Mouse (Mus musculus) liver, embryonic 12.5 days (tissue): Measurements from ENCODE around the gene 6030452D12Rik. TPM values are rescaled to one million over a fixed set of nuclear protein-coding genes. Genes with fewer than 3 reads are reported as not detected.

ENCODE experiments used
- ATAC-seq: fragments of 200-750 bp; cut with Nextera tagmentation; 2 replicates; pipeline ENCODE4 v1.8.0; 2017; ENCODE audit warnings: moderate number of reproducible peaks, mild to moderate bottlenecking, moderate library complexity
- H3K27ac ChIP-seq: fragments of 300-500 bp; sonication (generic); 2 replicates; pipeline ENCODE4 v1.5.1; 2016; ENCODE audit warnings: mild to moderate bottlenecking
- H3K27me3 ChIP-seq: fragments of 300-500 bp; sonication (generic); replicated peaks from 2 replicates; pipeline ENCODE4 v1.6.1; 2016; ENCODE audit warnings: mild to moderate bottlenecking, moderate library complexity
- H3K36me3 ChIP-seq: fragments of 300-500 bp; sonication (generic); 2 replicates; pipeline ENCODE4 v1.6.1; 2016; ENCODE audit warnings: mild to moderate bottlenecking, moderate library complexity
- H3K4me1 ChIP-seq: fragments of 300-500 bp; sonication (generic); 2 replicates; pipeline ENCODE4 v1.6.1; 2016
- H3K4me2 ChIP-seq: fragments of 300-500 bp; sonication (generic); 2 replicates; pipeline ENCODE4 v1.6.1; 2016; ENCODE audit warnings: mild to moderate bottlenecking, moderate library complexity
- H3K4me3 ChIP-seq: fragments of 300-500 bp; sonication (generic); 2 replicates; pipeline ENCODE4 v1.5.1; 2016; ENCODE audit warnings: mild to moderate bottlenecking, moderate library complexity
- H3K9ac ChIP-seq: fragments of 300-500 bp; sonication (generic); 2 replicates; pipeline ENCODE4 v1.6.1; 2016; ENCODE audit warnings: mild to moderate bottlenecking, moderate library complexity
- H3K9me3 ChIP-seq: fragments of 300-500 bp; sonication (generic); replicated peaks from 2 replicates; pipeline ENCODE4 v1.6.1; 2016; ENCODE audit warnings: mild to moderate bottlenecking, moderate library complexity
- WGBS: fragments of 180-500 bp; shearing (Covaris S2); methylation state at CpG from one replicate; pipeline ENCODE4 v1.1.7; 2016; ENCODE audit not compliant: insufficient replicate concordance; 5-methylcytosine and 5-hydroxymethylcytosine counted together
- polyA plus RNA-seq: library from polyadenylated mRNA; unstranded; fragments of >200 nt; fragmentation: Nextera tagmentation; extraction: Ambion mirVana; gene quantifications from 2 replicates; pipeline ENCODE4 v1.2.1, GENCODE M21; 2016

6030452D12Rik gene
- polyA plus RNA-seq, 1 experiment from 2014 or later, result not detected

DNA sequence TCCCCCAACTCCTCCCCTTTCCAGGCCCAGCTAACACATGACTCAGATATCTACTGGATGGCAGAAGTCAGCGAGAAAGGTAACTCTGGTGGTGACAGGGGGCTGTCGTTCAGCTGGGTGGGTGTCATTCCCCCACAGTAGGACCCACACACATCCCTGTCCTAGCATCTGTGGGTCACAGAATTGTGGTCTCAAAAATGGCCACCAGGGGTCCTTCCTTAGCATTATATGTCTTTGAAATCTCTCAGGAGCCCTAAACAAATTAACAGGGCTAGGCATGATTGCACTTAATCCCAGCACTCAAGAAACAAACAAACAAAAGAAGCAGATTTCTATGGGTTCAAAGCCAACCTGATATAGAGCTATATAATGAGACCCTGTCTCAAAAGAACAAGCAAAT, 44.8 kb downstream of the 6030452D12Rik start:
- H3K4me1 ChIP-seq, result no peaks in the 10 kb centered on the region
- 51% methylated on average over 2 of the region's 2 CpGs for WGBS
- ATAC-seq, result no peak
- H3K9ac ChIP-seq, result no peak overlapping the region
- no peak overlapping the region for H3K27ac ChIP-seq
- H3K27me3 ChIP-seq, result no peaks in the 10 kb centered on the region
- H3K9me3 ChIP-seq, result no peaks in the 10 kb centered on the region
- no peak overlapping the region for H3K4me2 ChIP-seq
- H3K4me3 ChIP-seq, result no peak overlapping the region
- H3K36me3 ChIP-seq, result peaks cover 5% of the 10 kb centered on the region; the same call in 1 of the 2 replicates

DNA sequence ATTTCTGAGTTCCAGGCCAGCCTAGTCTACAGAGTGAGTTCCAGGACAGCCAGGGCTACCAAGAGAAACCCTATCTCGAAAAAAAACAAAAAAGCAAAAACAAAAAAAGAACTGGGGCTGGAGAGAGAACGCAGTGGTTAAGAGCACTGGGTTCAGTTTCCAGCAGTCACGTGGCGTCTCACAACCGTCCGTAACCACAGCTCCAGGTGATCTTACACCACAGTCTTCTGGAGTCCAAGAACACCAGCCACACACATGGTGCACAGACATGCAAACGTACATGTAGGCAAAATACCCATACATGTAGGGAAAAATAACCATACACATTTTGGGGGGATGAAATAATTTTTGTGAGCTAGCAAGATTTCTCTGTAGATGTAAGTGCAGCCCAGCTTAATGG, 46.4 kb downstream of the 6030452D12Rik start:
- Histone ChIP-seq H3K4me3 (no peak overlapping the region), H3K36me3 (no peaks in the 10 kb centered on the region), H3K4me2 (no peak overlapping the region), H3K27ac (no peak overlapping the region), H3K9ac (no peak overlapping the region), H3K9me3 (no peaks in the 10 kb centered on the region), H3K27me3 (no peaks in the 10 kb centered on the region), H3K4me1 (no peaks in the 10 kb centered on the region)
- WGBS, result 63% methylated on average over 7 of the region's 7 CpGs
- ATAC-seq, result no peak

DNA sequence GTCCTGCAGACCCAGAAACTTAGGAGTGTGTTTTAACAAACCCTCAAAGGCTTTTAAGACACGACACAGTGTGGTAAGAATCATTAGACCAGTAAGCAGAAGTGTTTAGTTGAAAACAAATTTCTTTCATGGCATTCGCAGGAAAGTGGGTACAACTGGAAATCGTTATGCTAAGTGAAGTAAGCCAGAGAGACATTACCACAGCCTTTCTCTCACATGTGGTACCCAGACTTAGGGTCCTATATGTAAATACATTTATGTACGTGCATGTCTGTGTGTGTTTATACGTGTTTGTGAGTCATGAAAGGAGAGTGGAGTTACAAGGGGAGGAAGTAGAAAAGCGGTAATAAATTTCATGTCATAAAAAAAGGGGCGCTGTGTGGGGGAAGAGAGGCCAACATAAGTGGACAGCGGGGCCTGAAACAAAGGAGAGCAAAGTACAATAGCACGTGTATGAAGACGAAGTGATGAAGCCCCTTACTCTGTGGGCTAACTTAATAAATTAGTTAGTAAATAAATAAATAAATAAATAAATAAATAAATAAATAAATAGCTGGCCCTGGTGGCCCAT, 48.1 kb downstream of the 6030452D12Rik start:
- WGBS, result 72% methylated on average over 10 of the region's 10 CpGs
- Histone ChIP-seq H3K4me1 (no peaks in the 10 kb centered on the region), H3K27me3 (no peaks in the 10 kb centered on the region), H3K9ac (no peak overlapping the region), H3K36me3 (0 out of 2 replicates have a peak, but pooled peaks cover 7% of the 10 kb centered on the region), H3K9me3 (no peaks in the 10 kb centered on the region), H3K4me2 (no peak overlapping the region), H3K27ac (no peak overlapping the region), H3K4me3 (no peak overlapping the region)
- ATAC-seq, result no peak

DNA sequence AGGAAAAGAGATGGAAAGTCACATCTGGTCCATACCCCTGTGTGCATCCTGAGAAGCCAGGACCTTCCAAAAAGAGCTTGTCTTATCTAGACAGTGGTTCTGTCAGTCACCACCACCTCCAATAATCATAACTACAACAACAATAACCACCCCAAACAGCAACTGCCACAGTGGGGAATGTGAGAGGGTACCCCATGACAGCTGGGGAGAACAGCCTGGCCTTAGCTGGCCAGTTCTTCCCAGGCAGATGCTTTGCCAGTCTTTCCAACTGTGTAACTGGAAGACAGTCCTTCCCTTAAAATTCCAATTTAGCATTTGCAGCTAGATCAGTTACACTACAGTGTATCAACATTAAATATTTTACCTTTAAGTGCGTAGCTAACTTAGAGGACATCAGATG, 50.6 kb downstream of the 6030452D12Rik start:
- no peaks in the 10 kb centered on the region for H3K9me3 ChIP-seq
- no peaks in the 10 kb centered on the region for H3K27me3 ChIP-seq
- no peak overlapping the region for H3K4me2 ChIP-seq
- no peak overlapping the region for H3K4me3 ChIP-seq
- no peak overlapping the region for H3K9ac ChIP-seq
- 0 out of 2 replicates have a peak, but pooled peaks cover 14% of the 10 kb centered on the region for H3K36me3 ChIP-seq
- H3K27ac ChIP-seq, result no peak overlapping the region
- 69% methylated on average over 1 of the region's 1 CpGs for WGBS
- ATAC-seq, result no peak
- H3K4me1 ChIP-seq, result no peaks in the 10 kb centered on the region

DNA sequence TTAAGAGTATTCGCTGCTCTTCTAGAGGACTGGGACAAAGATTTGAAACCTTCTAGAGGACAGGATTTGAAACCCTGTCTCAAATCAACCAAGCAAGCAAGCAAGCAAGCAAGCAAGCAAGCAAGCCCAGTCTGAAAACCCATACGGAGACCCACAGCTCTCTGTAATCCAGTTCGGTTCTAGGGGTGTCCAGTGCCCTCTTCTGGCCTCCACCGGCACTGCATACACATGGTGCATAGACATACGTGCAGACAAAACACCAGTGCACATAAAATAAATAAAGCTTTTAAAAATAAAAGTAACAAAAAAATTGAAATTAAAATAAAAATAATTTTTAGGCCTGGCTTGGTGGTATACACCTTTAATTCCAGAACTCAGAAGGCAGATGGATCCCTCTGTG, 53.7 kb downstream of the 6030452D12Rik start:
- H3K27ac ChIP-seq, result no peak overlapping the region
- ATAC-seq, result no peak
- H3K4me1 ChIP-seq, result 0 out of 2 replicates have a peak, but pooled peaks cover 2% of the 10 kb centered on the region
- no peak overlapping the region for H3K4me3 ChIP-seq
- no peak overlapping the region for H3K4me2 ChIP-seq
- WGBS, result 86% methylated on average over 5 of the region's 5 CpGs
- H3K27me3 ChIP-seq, result no peaks in the 10 kb centered on the region
- no peak overlapping the region for H3K9ac ChIP-seq
- H3K9me3 ChIP-seq, result no peaks in the 10 kb centered on the region
- peaks cover 14% of the 10 kb centered on the region; the same call in 1 of the 2 replicates for H3K36me3 ChIP-seq

DNA sequence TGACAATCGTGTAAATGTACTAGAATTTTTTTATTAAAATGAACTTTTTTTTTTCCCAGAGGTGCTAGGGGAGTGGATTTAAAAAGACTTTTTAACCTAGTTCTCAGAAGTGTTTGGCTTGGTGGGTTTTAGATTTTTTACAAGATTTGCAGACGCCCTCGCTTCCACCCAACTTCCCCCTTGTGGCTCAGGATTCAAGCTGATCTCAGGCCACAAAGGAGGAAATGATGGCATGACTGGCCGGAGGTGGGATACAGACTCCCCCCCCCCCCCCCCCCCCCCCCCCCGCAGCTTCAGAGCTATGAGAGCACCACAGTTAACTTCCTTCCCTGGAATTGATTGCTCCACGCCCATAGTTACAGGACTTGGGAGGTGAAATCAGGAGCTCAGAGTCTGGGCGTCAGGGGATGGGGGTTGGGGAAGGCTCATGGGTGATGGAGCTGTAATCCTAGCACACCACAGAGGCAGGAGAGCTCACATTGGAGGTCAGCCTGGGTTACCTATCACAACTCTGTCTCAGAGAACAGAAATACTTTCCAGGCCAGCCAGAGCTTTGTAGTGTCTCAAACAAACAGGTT, 55.8 kb downstream of the 6030452D12Rik start:
- 24% methylated on average over 5 of the region's 7 CpGs for WGBS
- Histone ChIP-seq H3K9me3 (no peaks in the 10 kb centered on the region), H3K9ac (no peak overlapping the region), H3K4me2 (no peak overlapping the region), H3K36me3 (peaks cover 14% of the 10 kb centered on the region; the same call in 1 of the 2 replicates), H3K27ac (no peak overlapping the region), H3K4me3 (no peak overlapping the region), H3K4me1 (0 out of 2 replicates have a peak, but pooled peaks cover 2% of the 10 kb centered on the region), H3K27me3 (no peaks in the 10 kb centered on the region)
- ATAC-seq, result no peak

Other genes with a start within 250 kb of the 6030452D12Rik start
- 0.61 and 0.92 TPM in 2 replicates for gene Smpd3, start 162.5 kb upstream of the 6030452D12Rik start, polyA plus RNA-seq
- 3.5 and 3.8 TPM in 2 replicates for gene Zfp90, start 85.2 kb upstream of the 6030452D12Rik start, polyA plus RNA-seq
- gene Cdh3, start 10.4 kb downstream of the 6030452D12Rik start, polyA plus RNA-seq, result 6.8 and 6.9 TPM in 2 replicates
- 4.0 and 7.1 TPM in 2 replicates for gene Gm10073, start 72.9 kb downstream of the 6030452D12Rik start, polyA plus RNA-seq
- 10.7 and 11.4 TPM in 2 replicates for gene Cdh1, start 102.8 kb downstream of the 6030452D12Rik start, polyA plus RNA-seq
- 6.0 and 6.4 TPM in 2 replicates for gene Tango6, start 182.5 kb downstream of the 6030452D12Rik start, polyA plus RNA-seq